Mouse (Mus musculus) urinary bladder, adult 2 months (tissue): ENCODE results near the gene Naif1. TPM values are rescaled to one million over a fixed set of nuclear protein-coding genes. Genes with fewer than 3 reads are reported as not detected.

Experiments used
- DNase-seq: peaks from one replicate; pipeline ENCODE4 v3.0.0; 2022; ENCODE audit warnings: low spot score
- polyA plus RNA-seq: library from polyadenylated mRNA; depleted of rRNA; stranded (reverse); fragments of >200 nt; gene quantifications from 2 replicates; pipeline ENCODE4 v1.2.3, GENCODE M21; 2012; rRNA removed

Gene Naif1
- polyA plus RNA-seq, 1 experiment: 4.5 TPM

DNA sequence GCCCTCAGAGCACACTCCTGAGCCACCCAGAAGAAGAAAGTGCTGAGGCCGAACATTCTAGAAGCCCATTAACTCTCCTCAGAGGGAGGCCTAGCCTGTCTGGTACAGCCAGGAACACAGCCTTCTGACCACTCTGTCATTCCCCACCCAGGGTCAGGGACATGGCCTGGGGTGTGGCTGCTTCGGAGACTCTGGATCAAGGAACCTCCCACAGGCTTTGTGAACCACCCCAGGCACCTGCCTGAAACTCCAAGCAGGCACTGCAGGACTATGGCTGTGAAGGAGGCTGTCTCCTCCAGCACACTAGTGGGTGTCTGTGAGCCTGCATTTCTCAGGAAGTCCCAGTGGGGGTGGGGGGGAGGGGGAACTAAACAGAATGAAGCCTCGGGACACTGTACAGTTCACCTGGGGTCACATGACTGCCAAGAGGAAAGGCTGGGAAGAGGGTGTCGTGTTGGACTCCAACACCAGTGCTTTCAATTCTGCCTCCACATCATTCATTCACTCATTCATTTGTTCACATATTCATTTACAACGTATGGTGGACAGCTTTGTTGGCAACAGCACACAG lies 51.6 kb downstream of the Naif1 start:
- no peak for DNase-seq

DNA sequence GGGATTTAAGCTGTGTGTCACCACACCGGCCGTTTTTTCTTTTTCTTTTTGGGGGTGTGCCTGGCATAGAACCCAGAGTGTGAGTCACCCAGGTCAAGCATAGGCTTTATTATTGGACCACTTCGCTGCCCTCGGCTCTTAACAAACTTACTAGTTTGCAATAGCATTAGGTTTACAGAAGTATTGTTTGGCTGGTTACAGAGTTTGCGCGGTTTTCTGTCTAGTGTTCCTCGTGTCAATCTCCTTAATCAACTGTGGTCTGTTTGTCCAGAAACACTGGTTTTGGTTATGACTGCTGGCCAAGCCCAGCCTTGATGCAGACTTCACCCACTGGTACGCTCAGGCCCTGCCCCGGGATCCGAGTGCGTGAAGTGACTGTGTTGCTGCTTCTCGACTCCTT lies 52.6 kb downstream of the Naif1 start:
- no peak for DNase-seq

DNA sequence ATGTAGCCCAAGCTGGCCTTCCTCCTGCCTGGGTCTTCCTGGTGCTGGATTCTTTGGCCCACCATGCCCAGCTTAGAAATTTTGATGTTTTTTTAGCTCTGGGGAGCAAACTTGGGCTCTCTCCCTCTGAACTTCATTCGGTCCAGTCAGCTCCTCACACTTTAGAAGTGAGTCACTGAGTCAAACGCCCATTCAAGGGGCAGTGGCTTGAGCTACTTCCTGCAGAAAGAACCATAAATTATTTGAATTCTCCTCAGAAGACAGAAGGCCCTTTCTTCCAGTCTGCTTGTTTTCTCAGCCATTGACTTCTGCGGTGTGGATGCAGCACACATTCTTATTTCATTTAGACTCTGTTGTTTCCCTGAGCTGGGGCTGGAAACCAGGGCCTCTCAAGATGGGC lies 53.3 kb downstream of the Naif1 start:
- no peak for DNase-seq

DNA sequence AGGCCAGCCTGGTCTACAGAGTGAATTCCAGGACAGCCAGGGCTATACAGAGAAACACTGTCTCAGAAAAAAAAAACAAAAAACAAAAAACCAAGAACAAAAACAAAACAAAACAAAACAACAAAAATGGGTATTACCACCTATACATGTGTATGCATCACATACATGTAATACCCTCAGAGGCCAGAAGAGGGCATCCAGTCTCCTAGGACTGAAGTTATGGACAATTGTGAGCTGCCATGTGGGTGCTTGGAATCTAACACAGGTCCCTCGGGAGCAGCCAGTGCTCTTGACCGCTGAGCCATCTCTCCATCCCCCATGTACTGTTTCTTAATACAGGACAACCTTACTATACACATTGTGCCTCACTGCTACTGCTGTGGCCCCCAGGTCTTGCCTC lies 55.3 kb downstream of the Naif1 start:
- DNase-seq: no peak

Other genes with a start within 250 kb of the Naif1 start
- gene Pomt1, start 213.9 kb upstream of the Naif1 start, polyA plus RNA-seq: 14.8 and 16.3 TPM in 2 replicates
- gene Uck1, start 190.3 kb upstream of the Naif1 start, polyA plus RNA-seq: 54.3 and 70.5 TPM in 2 replicates
- gene Golga2, start 163.1 kb upstream of the Naif1 start, polyA plus RNA-seq: 50.8 and 55.4 TPM in 2 replicates
- 248 TPM in 2 replicates for gene Swi5, start 162.4 kb upstream of the Naif1 start, polyA plus RNA-seq
- 120 and 125 TPM in 2 replicates for gene Ciz1, start 98.1 kb upstream of the Naif1 start, polyA plus RNA-seq
- gene Dnm1, start 97.1 kb upstream of the Naif1 start, polyA plus RNA-seq: 99.6 and 113 TPM in 2 replicates
- gene 1110008P14Rik, start 68.5 kb upstream of the Naif1 start, polyA plus RNA-seq: 101 and 129 TPM in 2 replicates
- 3.0 and 3.2 TPM in 2 replicates for gene Lcn2, start 62.2 kb upstream of the Naif1 start, polyA plus RNA-seq
- 26.0 and 32.5 TPM in 2 replicates for gene Ptges2, start 54.6 kb upstream of the Naif1 start, polyA plus RNA-seq
- gene Slc25a25, start 988 bp downstream of the Naif1 start, polyA plus RNA-seq: 14.7 and 18.8 TPM in 2 replicates
- gene Fam102a, start 84.9 kb downstream of the Naif1 start, polyA plus RNA-seq: 17.1 and 25.9 TPM in 2 replicates
- 88.5 and 117 TPM in 2 replicates for gene Dpm2, start 120.4 kb downstream of the Naif1 start, polyA plus RNA-seq
- 0.08 TPM in 1 of 2 replicates, not detected in the other for gene Pip5kl1, start 124.3 kb downstream of the Naif1 start, polyA plus RNA-seq
- 0.07 TPM in 1 of 2 replicates, not detected in the other for gene 9430097D07Rik, start 125.2 kb downstream of the Naif1 start, polyA plus RNA-seq
- 13.3 and 16.1 TPM in 2 replicates for gene St6galnac4, start 136.6 kb downstream of the Naif1 start, polyA plus RNA-seq
- gene St6galnac6, start 149.3 kb downstream of the Naif1 start, polyA plus RNA-seq: 20.8 and 33.1 TPM in 2 replicates
- 43.8 and 59.1 TPM in 2 replicates for gene Ak1, start 171.3 kb downstream of the Naif1 start, polyA plus RNA-seq
- gene Eng, start 196.1 kb downstream of the Naif1 start, polyA plus RNA-seq: 59.8 and 73.9 TPM in 2 replicates